Mouse (Mus musculus) lung, postnatal 0 days (tissue): Measurements from ENCODE around the gene Zfp382. TPM values are rescaled to one million over a fixed set of nuclear protein-coding genes. Genes with fewer than 3 reads are reported as not detected.
A peak's percentile ranks its signal among the peaks of the same experiment; 100 is the strongest.

Experiments used
- ATAC-seq: fragments of 200-750 bp; cut with Nextera tagmentation; 2 replicates; pipeline ENCODE4 v1.8.0; 2017; ENCODE audit warnings: moderate library complexity
- DNase-seq: peaks from one replicate; pipeline ENCODE4 v3.0.0-alpha.2; 2016; ENCODE audit warnings: low spot score
- H3K27ac ChIP-seq: fragments of 300-500 bp; sonication (generic); 2 replicates; pipeline ENCODE4 v1.5.1; 2014; ENCODE audit warnings: antibody characterized with exemption, mild to moderate bottlenecking, low read length, mixed read lengths
- H3K27me3 ChIP-seq: fragments of 300-500 bp; sonication (generic); replicated peaks from 2 replicates; pipeline ENCODE4 v1.6.1; 2014; ENCODE audit warnings: low read length, mixed read lengths; ENCODE audit not compliant: insufficient read depth
- H3K36me3 ChIP-seq: fragments of 300-500 bp; sonication (generic); 2 replicates; pipeline ENCODE4 v1.6.1; 2014; ENCODE audit warnings: low read length, mixed read lengths; ENCODE audit not compliant: insufficient read depth
- H3K4me1 ChIP-seq: fragments of 300-500 bp; sonication (generic); 2 replicates; pipeline ENCODE4 v1.6.1; 2014; ENCODE audit warnings: antibody characterized with exemption, low read depth, low read length, mixed read lengths; ENCODE audit not compliant: insufficient read depth
- H3K4me2 ChIP-seq: fragments of 300-500 bp; sonication (generic); replicated peaks from 2 replicates; pipeline ENCODE4 v1.6.1; 2014; ENCODE audit warnings: low read depth, mild to moderate bottlenecking, low read length, moderate library complexity, mixed read lengths
- H3K4me3 ChIP-seq: fragments of 300-500 bp; sonication (generic); 2 replicates; pipeline ENCODE4 v1.5.1; 2014; ENCODE audit warnings: low read depth, low read length
- H3K9ac ChIP-seq: fragments of 300-500 bp; sonication (generic); replicated peaks from 2 replicates; pipeline ENCODE4 v1.6.1; 2014; ENCODE audit warnings: low read depth, mild to moderate bottlenecking
- H3K9me3 ChIP-seq: fragments of 300-500 bp; sonication (generic); 2 replicates; pipeline ENCODE4 v1.6.1; 2016; ENCODE audit warnings: low read length, mixed read lengths
- CTCF ChIP-seq: IDR thresholded peaks from 2 replicates; pipeline ENCODE4 v1.5.1; 2016; ENCODE audit warnings: antibody characterized with exemption, mild to moderate bottlenecking
- EP300 ChIP-seq: IDR thresholded peaks from 2 replicates; pipeline ENCODE4 v1.6.1; 2016; ENCODE audit warnings: antibody characterized with exemption, mild to moderate bottlenecking, control low read depth
- WGBS: fragments of 180-500 bp; shearing (Covaris S2); extraction: QIAGEN DNeasy Blood & Tissue Kit; methylation state at CpG from one replicate; pipeline ENCODE4 v1.1.7; 2014; 5-methylcytosine and 5-hydroxymethylcytosine counted together
- polyA plus RNA-seq: library from polyadenylated mRNA; unstranded; fragments of >200 nt; fragmentation: Nextera tagmentation; extraction: Ambion mirVana; gene quantifications from 2 replicates; pipeline ENCODE4 v1.2.1, GENCODE M21; 2015

Gene Zfp382
- polyA plus RNA-seq, 1 experiment from 2014 or later = 3.7 TPM

DNA sequence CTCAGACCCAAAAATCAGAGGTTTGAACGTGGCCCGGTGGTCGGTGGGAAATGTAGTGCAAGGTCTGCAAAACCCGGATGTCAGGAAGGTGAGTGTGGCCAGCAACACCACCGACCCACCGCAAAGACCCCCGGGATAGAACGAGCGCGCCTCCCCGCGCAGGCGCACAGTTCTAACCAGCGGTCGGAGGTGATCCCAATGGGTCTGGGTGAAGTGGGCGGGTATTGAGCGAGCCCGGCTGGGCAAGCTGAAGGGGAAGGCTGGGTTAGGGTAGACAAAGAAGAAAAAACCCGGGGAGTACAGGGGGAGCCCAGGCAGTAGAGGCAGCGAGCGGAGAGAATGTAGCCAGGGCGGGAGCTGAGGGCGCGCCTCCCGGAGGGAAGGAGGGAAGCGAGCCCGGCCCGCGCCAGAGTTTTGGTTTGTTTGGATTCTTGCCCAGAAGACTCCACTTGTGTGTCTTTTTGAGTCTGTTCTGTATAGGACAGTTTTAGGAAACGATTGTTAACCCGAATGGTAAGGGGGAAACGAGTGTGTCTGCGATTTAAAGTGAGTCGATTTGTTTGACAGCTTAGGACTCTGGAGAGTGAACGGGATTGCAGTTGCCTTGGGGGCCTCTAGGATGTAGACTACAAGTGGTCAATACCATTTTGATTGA is 21.9 kb downstream of the Zfp382 start:
- TF ChIP-seq CTCF (0 out of 2 replicates have a peak, but pooled peaks have one; percentile 25), EP300 (no peak)
- under 1% methylated on average over 35 of the region's 35 CpGs for WGBS
- ATAC-seq = peak; percentile 88

DNA sequence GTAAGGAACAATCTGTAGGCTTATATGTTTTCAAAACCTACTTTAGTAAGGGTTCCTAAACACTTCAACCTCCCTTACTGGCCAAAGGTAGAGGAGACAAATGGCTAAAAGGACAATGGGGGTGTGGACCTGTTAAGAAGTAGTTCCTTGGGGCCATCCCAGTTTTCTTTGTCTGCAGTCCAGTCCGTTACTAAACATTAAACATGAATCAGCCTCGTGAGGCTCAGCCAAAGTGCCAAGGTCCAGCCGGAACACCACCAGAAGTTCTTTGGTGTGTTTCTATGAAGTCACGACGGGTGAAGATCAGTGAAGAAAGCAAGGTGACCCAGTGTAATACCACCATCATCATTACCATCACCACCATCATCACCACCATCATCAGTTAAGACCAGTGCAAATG is 25.3 kb downstream of the Zfp382 start:
- Histone ChIP-seq H3K9me3 (peaks cover 20% of the 10 kb centered on the region), H3K4me2 (no peak overlapping the region)
- DNase-seq = no peak

More for the DNA sequence above, 21.9 kb downstream of the Zfp382 start:
- H3K4me1 ChIP-seq = no peaks in the 10 kb centered on the region
- H3K9ac ChIP-seq = peak overlapping the region; percentile 55
- no peaks in the 10 kb centered on the region for H3K36me3 ChIP-seq
- peak; percentile 82 for DNase-seq
- peaks cover 3% of the 10 kb centered on the region; the same call in 1 of the 2 replicates for H3K9me3 ChIP-seq
- peak overlapping the region; percentile 50 for H3K4me3 ChIP-seq
- no peak overlapping the region for H3K27ac ChIP-seq
- H3K4me2 ChIP-seq = peak overlapping the region; percentile 80
- H3K27me3 ChIP-seq = no peaks in the 10 kb centered on the region

DNA sequence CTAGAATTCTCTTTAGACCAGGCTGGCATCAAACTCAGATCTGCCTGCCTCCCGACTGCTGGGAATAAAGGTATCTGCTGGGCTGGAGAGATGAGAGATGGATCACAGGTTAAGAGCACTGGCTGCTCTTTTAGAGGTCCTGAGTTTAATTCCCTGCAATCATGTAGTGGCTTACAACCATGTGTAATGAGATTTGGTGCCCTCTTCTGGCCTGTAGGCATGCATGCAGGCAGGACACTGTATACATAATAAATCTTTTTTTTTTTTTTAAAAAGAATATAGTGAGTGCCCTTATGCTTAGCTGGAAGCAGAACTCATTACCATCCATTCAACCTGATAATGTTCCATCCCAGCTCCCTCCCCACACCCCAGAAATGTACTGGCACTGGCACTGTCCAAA is 32.3 kb downstream of the Zfp382 start:
- Histone ChIP-seq H3K36me3 (0 out of 2 replicates have a peak, but pooled peaks cover under 1% of the 10 kb centered on the region), H3K27me3 (no peaks in the 10 kb centered on the region), H3K9me3 (peaks cover 44% of the 10 kb centered on the region), H3K4me1 (no peaks in the 10 kb centered on the region), H3K9ac (no peak overlapping the region), H3K4me3 (no peak overlapping the region), H3K4me2 (no peak overlapping the region), H3K27ac (no peak overlapping the region)
- ATAC-seq (no peak), DNase-seq (no peak)
- peak; percentile 5; the same call in 1 of the 2 replicates for TF ChIP-seq CTCF
- TF ChIP-seq EP300 = no peak
- 93% methylated on average over 1 of the region's 1 CpGs for WGBS

More for the DNA sequence above, 25.3 kb downstream of the Zfp382 start:
- ATAC-seq = no peak
- Histone ChIP-seq H3K27me3 (no peaks in the 10 kb centered on the region), H3K36me3 (no peaks in the 10 kb centered on the region), H3K27ac (no peak overlapping the region), H3K9ac (no peak overlapping the region), H3K4me3 (no peak overlapping the region), H3K4me1 (no peaks in the 10 kb centered on the region)
- TF ChIP-seq EP300 (no peak), CTCF (no peak)
- WGBS = 89% methylated on average over 5 of the region's 5 CpGs

DNA sequence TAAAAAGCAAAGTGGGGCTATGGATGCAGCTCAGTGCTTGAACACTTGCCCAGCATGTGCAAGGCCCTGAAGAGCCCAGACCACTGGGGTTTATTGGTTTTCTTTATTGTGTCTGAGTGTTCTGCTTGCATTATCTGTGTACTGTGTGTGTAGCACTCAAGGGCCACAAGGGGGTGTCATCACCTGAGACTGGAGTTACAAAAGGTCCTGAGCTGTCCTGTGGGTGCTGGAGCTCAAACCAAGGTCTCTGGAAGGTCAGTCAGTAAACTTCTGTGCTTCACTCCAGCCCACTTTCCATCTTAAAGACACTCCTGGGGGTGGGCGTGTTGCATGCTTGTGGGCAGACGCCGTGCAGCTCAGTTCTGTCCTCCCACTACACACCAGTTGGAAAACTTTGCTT is 33.8 kb downstream of the Zfp382 start:
- no peaks in the 10 kb centered on the region for H3K27me3 ChIP-seq
- peaks cover 11% of the 10 kb centered on the region; the same call in 1 of the 2 replicates for H3K36me3 ChIP-seq
- no peak for TF ChIP-seq CTCF
- no peak for TF ChIP-seq EP300
- no peak overlapping the region for H3K4me3 ChIP-seq
- H3K4me1 ChIP-seq = no peaks in the 10 kb centered on the region
- H3K9me3 ChIP-seq = peaks cover 42% of the 10 kb centered on the region
- H3K4me2 ChIP-seq = no peak overlapping the region
- no peak overlapping the region for H3K27ac ChIP-seq
- no peak for ATAC-seq
- no peak for DNase-seq
- no peak overlapping the region for H3K9ac ChIP-seq
- WGBS = 95% methylated on average over 3 of the region's 3 CpGs

GRCm38 (mm10) chr7:30163113-30163512 is 41.4 kb downstream of the Zfp382 start:
- WGBS = 99% methylated on average over 5 of the region's 5 CpGs
- ATAC-seq (no peak), DNase-seq (no peak)
- Histone ChIP-seq H3K4me2 (no peak overlapping the region), H3K36me3 (peaks cover 38% of the 10 kb centered on the region), H3K4me3 (no peak overlapping the region), H3K9me3 (peaks cover 35% of the 10 kb centered on the region), H3K9ac (no peak overlapping the region), H3K4me1 (no peaks in the 10 kb centered on the region), H3K27me3 (no peaks in the 10 kb centered on the region), H3K27ac (no peak overlapping the region)
- no peak for TF ChIP-seq EP300
- TF ChIP-seq CTCF = no peak

DNA sequence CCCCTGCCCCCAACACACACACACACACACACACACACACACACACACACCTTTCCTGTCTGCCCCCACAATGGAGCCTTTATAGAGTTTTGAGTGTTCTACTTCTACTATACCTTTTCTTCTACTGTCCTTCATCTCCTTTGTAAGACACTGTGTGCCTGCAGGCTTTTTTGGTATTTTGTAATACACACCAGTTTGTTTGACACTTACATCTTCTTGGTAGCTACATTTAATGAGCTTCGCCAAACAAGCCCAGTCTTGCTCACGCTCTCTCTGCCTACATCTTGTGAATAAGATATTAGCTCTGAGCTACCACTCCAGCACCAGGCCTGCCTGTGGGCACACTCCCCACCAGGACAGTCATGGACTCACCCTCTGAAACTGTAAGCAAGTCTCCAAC is 43.0 kb downstream of the Zfp382 start:
- Histone ChIP-seq H3K4me1 (no peaks in the 10 kb centered on the region), H3K4me3 (no peak overlapping the region), H3K9me3 (peaks cover 32% of the 10 kb centered on the region), H3K27ac (no peak overlapping the region), H3K27me3 (no peaks in the 10 kb centered on the region), H3K36me3 (peaks cover 31% of the 10 kb centered on the region), H3K9ac (no peak overlapping the region), H3K4me2 (no peak overlapping the region)
- WGBS = 98% methylated on average over 2 of the region's 2 CpGs
- no peak for TF ChIP-seq EP300
- TF ChIP-seq CTCF = no peak
- no peak for ATAC-seq
- DNase-seq = no peak
